Mouse (Mus musculus): Measurements from ENCODE around the gene Slc25a35.
"Not testable (repeated sequence)": the region's sequence is repeated elsewhere in the genome, so short reads cannot be mapped to it uniquely, and the experiment has no call there.

Slc25a35 gene

GRCm38 (mm10) chr11:68962159-68962558, 5.8 kb upstream of the Slc25a35 start:
- not testable (repeated sequence) for DNase-seq (ENCODE audit: low spot score in 2 of 2)

GRCm38 (mm10) chr11:68963405-68963804, 4.5 kb upstream of the Slc25a35 start:
- no peak for DNase-seq (ENCODE audit: low spot score in 2 of 2)

- DNase-seq (ENCODE audit: low spot score in 2 of 2) = no peak
Measured at GRCm38 (mm10) chr11:68965050-68965449, 2.9 kb upstream of the Slc25a35 start.

GRCm38 (mm10) chr11:68965845-68966244, 2.1 kb upstream of the Slc25a35 start:
- DNase-seq (ENCODE audit: low spot score in 2 of 2) = peak; percentile 33 to 60

- no peak for DNase-seq (ENCODE audit: low spot score in 2 of 2)
Measured at GRCm38 (mm10) chr11:68966554-68966953, 1.4 kb upstream of the Slc25a35 start.

- no peak for DNase-seq (ENCODE audit: low spot score in 2 of 2)
Measured at GRCm38 (mm10) chr11:68968752-68969151, 821 bp downstream of the Slc25a35 start.

- no peak for DNase-seq (ENCODE audit: low spot score in 2 of 2)
Measured at GRCm38 (mm10) chr11:68970232-68970631, 2.3 kb downstream of the Slc25a35 start.

- peak; percentile 69 to 80 for DNase-seq (ENCODE audit: low spot score in 2 of 2)
Measured at GRCm38 (mm10) chr11:68973250-68974058, 5.5 kb downstream of the Slc25a35 start.

- DNase-seq (ENCODE audit: low spot score in 2 of 2) = no peak
Measured at GRCm38 (mm10) chr11:68974059-68974450, 6.1 kb downstream of the Slc25a35 start.

- no peak for DNase-seq (ENCODE audit: low spot score in 2 of 2)
Measured at GRCm38 (mm10) chr11:68975085-68975484, 7.2 kb downstream of the Slc25a35 start, which contains the start of gene Rangrf. Gene Rangrf, minus strand, starts transcription at chr11:68975185.

- no peak for DNase-seq (ENCODE audit: low spot score in 2 of 2)
Measured at GRCm38 (mm10) chr11:68975601-68976000, 7.7 kb downstream of the Slc25a35 start.

GRCm38 (mm10) chr11:68979320-68979733, 11.4 kb downstream of the Slc25a35 start:
- peak; percentile 22 to 50 for DNase-seq (ENCODE audit: low spot score in 2 of 2)

GRCm38 (mm10) chr11:68980919-68981318, 13.0 kb downstream of the Slc25a35 start:
- DNase-seq (ENCODE audit: low spot score in 2 of 2) = no peak

GRCm38 (mm10) chr11:68982639-68983369, 14.9 kb downstream of the Slc25a35 start:
- peak; percentile 61 to 70 for DNase-seq (ENCODE audit: low spot score in 2 of 2)

GRCm38 (mm10) chr11:68987365-68987882, 19.5 kb downstream of the Slc25a35 start:
- DNase-seq (ENCODE audit: low spot score in 2 of 2) = no peak

GRCm38 (mm10) chr11:68988341-68988740, 20.4 kb downstream of the Slc25a35 start:
- no peak for DNase-seq (ENCODE audit: low spot score in 2 of 2)

GRCm38 (mm10) chr11:68993122-68993521, 25.2 kb downstream of the Slc25a35 start:
- no peak for DNase-seq (ENCODE audit: low spot score in 2 of 2)

GRCm38 (mm10) chr11:68994377-68994776, 26.4 kb downstream of the Slc25a35 start:
- no peak for DNase-seq (ENCODE audit: low spot score in 2 of 2)

- DNase-seq (ENCODE audit: low spot score in 2 of 2) = no peak
Measured at GRCm38 (mm10) chr11:68997080-68997479, 29.1 kb downstream of the Slc25a35 start.

GRCm38 (mm10) chr11:69002782-69003181, 34.9 kb downstream of the Slc25a35 start:
- DNase-seq (ENCODE audit: low spot score in 2 of 2) = not testable (repeated sequence)

- DNase-seq (ENCODE audit: low spot score in 2 of 2) = no peak
Measured at GRCm38 (mm10) chr11:69003592-69003991, 35.7 kb downstream of the Slc25a35 start.

GRCm38 (mm10) chr11:69005193-69005592, 37.3 kb downstream of the Slc25a35 start:
- peak in 1 of 2 experiments; percentile 9 for DNase-seq (ENCODE audit: low spot score in 2 of 2)

All from frontal cortex, postnatal 36 days (tissue).